Mouse (Mus musculus): ENCODE results near the gene Lpp. TPM values are rescaled to one million over a fixed set of nuclear protein-coding genes. Genes with fewer than 3 reads are reported as not detected.
A peak's percentile ranks its signal among the peaks of the same experiment; 100 is the strongest.

Lpp gene
- polyA plus RNA-seq, 1 experiment from 2014 or later, result 51.0 TPM

- Histone ChIP-seq H3K9me3 (no peaks in the 10 kb centered on the region), H3K27me3 (no peaks in the 10 kb centered on the region), H3K9ac (no peak overlapping the region), H3K4me2 (no peak overlapping the region), H3K4me1 (0 out of 2 replicates have a peak, but pooled peaks cover 8% of the 10 kb centered on the region), H3K27ac (no peak overlapping the region), H3K4me3 (no peak overlapping the region), H3K36me3 (0 out of 2 replicates have a peak, but pooled peaks cover 3% of the 10 kb centered on the region)
- 57% methylated on average over 1 of the region's 1 CpGs for WGBS
- no peak for ATAC-seq (ENCODE audit: insufficient number of reproducible peaks, low FRiP score, low TSS enrichment, low read depth)
These were observed 339.4 kb downstream of the Lpp start for GRCm38 (mm10) chr16:24732751-24733150.

GRCm38 (mm10) chr16:24733321-24733720 is 340.0 kb downstream of the Lpp start:
- Histone ChIP-seq H3K27me3 (no peaks in the 10 kb centered on the region), H3K9ac (no peak overlapping the region), H3K27ac (no peak overlapping the region), H3K9me3 (no peaks in the 10 kb centered on the region), H3K36me3 (0 out of 2 replicates have a peak, but pooled peaks cover 3% of the 10 kb centered on the region), H3K4me3 (no peak overlapping the region), H3K4me2 (no peak overlapping the region), H3K4me1 (0 out of 2 replicates have a peak, but pooled peaks cover 11% of the 10 kb centered on the region)
- WGBS, result 85% methylated on average over 1 of the region's 1 CpGs
- ATAC-seq (ENCODE audit: insufficient number of reproducible peaks, low FRiP score, low TSS enrichment, low read depth), result no peak

GRCm38 (mm10) chr16:24735754-24736153 is 342.4 kb downstream of the Lpp start:
- Histone ChIP-seq H3K27ac (no peak overlapping the region), H3K9ac (no peak overlapping the region), H3K4me1 (0 out of 2 replicates have a peak, but pooled peaks cover 11% of the 10 kb centered on the region), H3K4me2 (no peak overlapping the region), H3K9me3 (no peaks in the 10 kb centered on the region), H3K27me3 (no peaks in the 10 kb centered on the region), H3K36me3 (0 out of 2 replicates have a peak, but pooled peaks cover 2% of the 10 kb centered on the region), H3K4me3 (no peak overlapping the region)
- 90% methylated on average over 2 of the region's 2 CpGs for WGBS
- ATAC-seq (ENCODE audit: insufficient number of reproducible peaks, low FRiP score, low TSS enrichment, low read depth), result no peak

GRCm38 (mm10) chr16:24737362-24738057 is 344.2 kb downstream of the Lpp start:
- no peak for ATAC-seq (ENCODE audit: insufficient number of reproducible peaks, low FRiP score, low TSS enrichment, low read depth)
- 29% methylated on average over 10 of the region's 10 CpGs for WGBS
- Histone ChIP-seq H3K36me3 (no peaks in the 10 kb centered on the region), H3K9me3 (no peaks in the 10 kb centered on the region), H3K4me3 (no peak overlapping the region), H3K27me3 (no peaks in the 10 kb centered on the region), H3K27ac (no peak overlapping the region), H3K4me2 (no peak overlapping the region), H3K4me1 (0 out of 2 replicates have a peak, but pooled peaks cover 11% of the 10 kb centered on the region), H3K9ac (no peak overlapping the region)

- no peak for ATAC-seq (ENCODE audit: insufficient number of reproducible peaks, low FRiP score, low TSS enrichment, low read depth)
- H3K36me3 ChIP-seq, result no peaks in the 10 kb centered on the region
- H3K27me3 ChIP-seq, result no peaks in the 10 kb centered on the region
- H3K4me2 ChIP-seq, result no peak overlapping the region
- 0 out of 2 replicates have a peak, but pooled peaks cover 8% of the 10 kb centered on the region for H3K4me1 ChIP-seq
- H3K4me3 ChIP-seq, result no peak overlapping the region
- no peak overlapping the region for H3K9ac ChIP-seq
- 90% methylated on average over 4 of the region's 4 CpGs for WGBS
- H3K27ac ChIP-seq, result no peak overlapping the region
- no peaks in the 10 kb centered on the region for H3K9me3 ChIP-seq
These were observed 347.4 kb downstream of the Lpp start for GRCm38 (mm10) chr16:24740714-24741113.

- no peaks in the 10 kb centered on the region for H3K4me1 ChIP-seq
- H3K9me3 ChIP-seq, result no peaks in the 10 kb centered on the region
- H3K9ac ChIP-seq, result no peak overlapping the region
- H3K27ac ChIP-seq, result no peak overlapping the region
- no peak for ATAC-seq (ENCODE audit: insufficient number of reproducible peaks, low FRiP score, low TSS enrichment, low read depth)
- no peaks in the 10 kb centered on the region for H3K36me3 ChIP-seq
- H3K27me3 ChIP-seq, result no peaks in the 10 kb centered on the region
- H3K4me2 ChIP-seq, result no peak overlapping the region
- no peak overlapping the region for H3K4me3 ChIP-seq
These were observed 356.5 kb downstream of the Lpp start for GRCm38 (mm10) chr16:24749816-24750215.

GRCm38 (mm10) chr16:24756141-24756540 is 362.8 kb downstream of the Lpp start:
- H3K27ac ChIP-seq, result no peak overlapping the region
- ATAC-seq (ENCODE audit: insufficient number of reproducible peaks, low FRiP score, low TSS enrichment, low read depth), result no peak
- no peak overlapping the region for H3K4me3 ChIP-seq
- no peak overlapping the region for H3K4me2 ChIP-seq
- 82% methylated on average over 9 of the region's 9 CpGs for WGBS
- H3K4me1 ChIP-seq, result no peaks in the 10 kb centered on the region
- no peaks in the 10 kb centered on the region for H3K27me3 ChIP-seq
- no peaks in the 10 kb centered on the region for H3K9me3 ChIP-seq
- H3K36me3 ChIP-seq, result no peaks in the 10 kb centered on the region
- no peak overlapping the region for H3K9ac ChIP-seq

- Histone ChIP-seq H3K9ac (no peak overlapping the region), H3K27ac (no peak overlapping the region), H3K4me1 (no peaks in the 10 kb centered on the region), H3K36me3 (peaks cover 14% of the 10 kb centered on the region), H3K9me3 (no peaks in the 10 kb centered on the region), H3K4me2 (no peak overlapping the region), H3K27me3 (no peaks in the 10 kb centered on the region), H3K4me3 (no peak overlapping the region)
- 89% methylated on average over 3 of the region's 3 CpGs for WGBS
- ATAC-seq (ENCODE audit: insufficient number of reproducible peaks, low FRiP score, low TSS enrichment, low read depth), result no peak
These were observed 372.7 kb downstream of the Lpp start for GRCm38 (mm10) chr16:24766051-24766450.

- Histone ChIP-seq H3K36me3 (peaks cover 14% of the 10 kb centered on the region), H3K9ac (no peak overlapping the region), H3K27me3 (no peaks in the 10 kb centered on the region), H3K9me3 (no peaks in the 10 kb centered on the region), H3K4me1 (no peaks in the 10 kb centered on the region), H3K4me2 (no peak overlapping the region), H3K4me3 (no peak overlapping the region), H3K27ac (no peak overlapping the region)
- 77% methylated on average over 2 of the region's 2 CpGs for WGBS
- ATAC-seq (ENCODE audit: insufficient number of reproducible peaks, low FRiP score, low TSS enrichment, low read depth), result no peak
These were observed 373.3 kb downstream of the Lpp start for GRCm38 (mm10) chr16:24766596-24766995.

- H3K27me3 ChIP-seq, result no peaks in the 10 kb centered on the region
- WGBS, result 89% methylated on average over 2 of the region's 2 CpGs
- no peak overlapping the region for H3K4me2 ChIP-seq
- no peaks in the 10 kb centered on the region for H3K9me3 ChIP-seq
- H3K9ac ChIP-seq, result no peak overlapping the region
- H3K4me3 ChIP-seq, result no peak overlapping the region
- no peak for ATAC-seq (ENCODE audit: insufficient number of reproducible peaks, low FRiP score, low TSS enrichment, low read depth)
- H3K27ac ChIP-seq, result no peak overlapping the region
- no peaks in the 10 kb centered on the region for H3K36me3 ChIP-seq
- no peaks in the 10 kb centered on the region for H3K4me1 ChIP-seq
These were observed 383.7 kb downstream of the Lpp start for GRCm38 (mm10) chr16:24777053-24777452.

- no peaks in the 10 kb centered on the region for H3K27me3 ChIP-seq
- no peak for ATAC-seq (ENCODE audit: insufficient number of reproducible peaks, low FRiP score, low TSS enrichment, low read depth)
- 86% methylated on average over 8 of the region's 8 CpGs for WGBS
- no peaks in the 10 kb centered on the region for H3K4me1 ChIP-seq
- no peak overlapping the region for H3K4me2 ChIP-seq
- no peaks in the 10 kb centered on the region for H3K36me3 ChIP-seq
- no peak overlapping the region for H3K9ac ChIP-seq
- H3K9me3 ChIP-seq, result no peaks in the 10 kb centered on the region
- H3K4me3 ChIP-seq, result no peak overlapping the region
- H3K27ac ChIP-seq, result no peak overlapping the region
These were observed 385.3 kb downstream of the Lpp start for GRCm38 (mm10) chr16:24778432-24779274.

GRCm38 (mm10) chr16:24780545-24780944 is 387.2 kb downstream of the Lpp start:
- no peak for ATAC-seq (ENCODE audit: insufficient number of reproducible peaks, low FRiP score, low TSS enrichment, low read depth)
- Histone ChIP-seq H3K9ac (no peak overlapping the region), H3K4me2 (no peak overlapping the region), H3K36me3 (no peaks in the 10 kb centered on the region), H3K4me3 (no peak overlapping the region), H3K4me1 (no peaks in the 10 kb centered on the region), H3K27ac (peak overlapping the region; percentile 47; the same call in 1 of the 2 replicates), H3K27me3 (no peaks in the 10 kb centered on the region), H3K9me3 (no peaks in the 10 kb centered on the region)
- 64% methylated on average over 7 of the region's 7 CpGs for WGBS

All from limb, embryonic 15.5 days (tissue).